Mouse (Mus musculus) G1E (cell line): ENCODE data around the gene Ugt1a10. TPM values are rescaled to one million over a fixed set of nuclear protein-coding genes. Genes with fewer than 3 reads are reported as not detected.
A peak's percentile ranks its signal among the peaks of the same experiment; 100 is the strongest.

Experiments
- ATAC-seq: 2 replicates; pipeline ENCODE4 v1.8.0; 2016; ENCODE audit warnings: mild to moderate bottlenecking; ENCODE audit not compliant: insufficient number of reproducible peaks, poor library complexity, low FRiP score, severe bottlenecking; ENCODE audit errors: extremely low read depth
- DNase-seq: peaks from one replicate; pipeline ENCODE4 v3.0.0; 2012; ENCODE audit warnings: low spot score
- H3K27me3 ChIP-seq: 2 replicates; pipeline ENCODE4 v1.6.1; 2012; ENCODE audit warnings: mild to moderate bottlenecking, low read length, inconsistent platforms; ENCODE audit not compliant: insufficient read depth
- H3K36me3 ChIP-seq: replicated peaks from 2 replicates; pipeline ENCODE3; 2012; ENCODE audit warnings: mild to moderate bottlenecking, inconsistent platforms
- H3K4me1 ChIP-seq: 2 replicates; pipeline ENCODE4 v1.6.1; 2012; ENCODE audit warnings: low read depth, low read length, inconsistent platforms, mixed read lengths; ENCODE audit not compliant: insufficient read depth
- H3K4me3 ChIP-seq: 2 replicates; pipeline ENCODE4 v1.5.1; 2012; ENCODE audit warnings: low read depth, mild to moderate bottlenecking, inconsistent platforms, low read length, moderate library complexity, mixed read lengths
- H3K9me3 ChIP-seq: replicated peaks from 2 replicates; pipeline ENCODE4 v1.6.1; 2012; ENCODE audit warnings: inconsistent platforms
- CTCF ChIP-seq: IDR thresholded peaks from 2 replicates; pipeline ENCODE4 v1.5.1; 2012; ENCODE audit warnings: low read depth, low read length, inconsistent platforms, mixed read lengths
- GATA1 ChIP-seq: IDR thresholded peaks from 2 replicates; pipeline ENCODE4 v1.6.1; 2012; ENCODE audit warnings: borderline replicate concordance, low read length, inconsistent platforms, mixed read lengths
- GATA2 ChIP-seq: IDR thresholded peaks from 2 replicates; pipeline ENCODE4 v1.6.1; 2012; ENCODE audit warnings: low read depth, low read length, inconsistent platforms, borderline replicate concordance
- POLR2AphosphoS5 ChIP-seq: IDR thresholded peaks from 2 replicates; pipeline ENCODE4 v1.6.1; 2012; ENCODE audit warnings: low read depth, low read length, inconsistent platforms; ENCODE audit not compliant: insufficient replicate concordance
- TAL1 ChIP-seq: conservative IDR thresholded peaks from 2 replicates; pipeline ENCODE4 v1.6.1; 2012; ENCODE audit warnings: low read depth, low read length, inconsistent platforms, mixed read lengths
- polyA plus RNA-seq: library from polyadenylated mRNA; stranded (reverse); fragments of >175 nt; gene quantifications from 2 replicates; pipeline ENCODE4 v1.2.3, GENCODE M21; 2012
- total RNA-seq, 2 experiments: library from RNA; stranded (forward) in 1 of 2; stranded (reverse) in 1 of 2; fragments of 200-1000 nt in 1 of 2; fragments of >200 nt in 1 of 2; fragmentation: Nextera tagmentation in 1 of 2; gene quantifications; 2 replicates each; pipeline ENCODE4 v1.2.3; 2014 to 2017

The Ugt1a10 gene
- total and polyA plus RNA-seq, 3 experiments = 0.05 TPM; not detected in 2

DNA sequence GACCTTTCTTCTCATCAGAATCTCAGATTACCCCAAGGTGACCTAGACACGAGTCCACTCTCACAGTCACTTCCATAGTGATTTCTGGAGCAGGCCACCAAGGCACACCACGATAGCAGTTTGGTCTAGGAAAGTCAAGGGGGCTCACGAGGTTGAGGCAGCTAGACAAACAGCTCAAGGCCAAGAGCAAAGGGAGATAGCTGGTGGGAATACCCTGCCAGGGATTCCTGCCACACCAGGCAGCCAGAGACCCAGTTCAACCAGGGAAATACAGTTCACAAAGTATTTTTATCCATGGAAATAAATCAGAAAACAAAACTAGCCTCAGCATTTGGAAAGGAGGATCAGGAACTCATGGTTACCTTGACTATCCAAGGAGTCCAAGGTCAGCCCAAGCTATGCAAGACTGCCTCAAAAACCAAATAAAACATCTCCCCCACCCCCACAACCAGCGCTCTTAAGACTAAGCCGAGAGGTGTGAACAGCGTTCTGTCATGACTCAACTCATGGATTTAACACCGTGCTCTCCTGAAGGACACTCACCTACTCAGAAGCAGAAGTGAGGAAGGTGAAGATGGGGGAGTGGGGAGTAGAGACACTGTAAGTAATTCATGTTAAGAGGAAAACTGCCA lies 209.2 kb downstream of the Ugt1a10 start:
- no peak for ATAC-seq
- DNase-seq = no peak
- H3K4me3 ChIP-seq = no peak overlapping the region
- peaks cover 100% of the 10 kb centered on the region for H3K36me3 ChIP-seq
- H3K4me1 ChIP-seq = peaks cover 24% of the 10 kb centered on the region
- TF ChIP-seq POLR2AphosphoS5 (no peak), TAL1 (no peak), CTCF (no peak), GATA2 (no peak), GATA1 (no peak)
- no peaks in the 10 kb centered on the region for H3K27me3 ChIP-seq
- no peaks in the 10 kb centered on the region for H3K9me3 ChIP-seq

DNA sequence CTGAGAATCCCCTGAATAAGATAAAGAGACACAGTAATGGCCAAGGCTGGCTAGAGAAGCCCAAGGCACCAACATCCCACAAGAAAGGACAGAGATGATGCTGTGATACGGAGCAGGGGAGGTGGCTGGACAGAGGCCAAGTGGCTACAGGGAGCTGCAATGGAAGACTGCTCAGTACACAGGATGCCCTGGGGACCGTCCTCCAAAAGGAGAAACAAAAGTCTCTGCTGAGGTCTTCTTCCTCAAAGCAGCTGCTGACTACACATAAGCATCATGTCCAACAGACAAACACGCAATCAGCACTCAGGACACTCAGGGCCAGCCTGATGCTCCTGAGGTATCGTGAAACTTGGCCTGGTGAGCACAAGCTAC lies 209.7 kb downstream of the Ugt1a10 start:
- TF ChIP-seq POLR2AphosphoS5 (no peak), GATA2 (no peak), TAL1 (no peak), CTCF (no peak), GATA1 (no peak)
- Histone ChIP-seq H3K4me3 (no peak overlapping the region), H3K4me1 (peaks cover 25% of the 10 kb centered on the region), H3K36me3 (peaks cover 100% of the 10 kb centered on the region), H3K9me3 (no peaks in the 10 kb centered on the region), H3K27me3 (no peaks in the 10 kb centered on the region)
- DNase-seq = no peak
- no peak for ATAC-seq

DNA sequence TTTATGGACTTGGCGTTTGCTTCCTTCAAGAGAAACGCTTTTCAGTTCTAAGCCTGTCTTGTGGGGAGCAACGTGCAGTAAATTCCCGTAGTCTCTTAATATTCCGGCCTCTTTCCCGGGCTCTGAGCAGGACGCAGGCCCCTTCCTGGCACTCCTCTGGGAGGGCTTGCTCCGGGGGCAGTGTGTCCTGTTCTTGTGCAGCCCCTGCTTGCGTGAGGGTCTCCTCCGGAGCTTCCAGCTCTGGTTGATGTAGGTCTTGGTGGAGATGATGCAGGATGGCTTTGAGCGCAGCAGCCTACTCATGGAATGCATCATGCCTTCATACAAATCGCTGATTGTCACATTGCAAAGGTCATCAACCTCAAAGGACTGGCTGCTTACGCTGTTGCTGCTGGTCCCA lies 210.9 kb downstream of the Ugt1a10 start:
- Histone ChIP-seq H3K27me3 (no peaks in the 10 kb centered on the region), H3K4me1 (peaks cover 25% of the 10 kb centered on the region), H3K36me3 (peaks cover 97% of the 10 kb centered on the region), H3K4me3 (no peak overlapping the region), H3K9me3 (no peaks in the 10 kb centered on the region)
- no peak for DNase-seq
- no peak for ATAC-seq
- peak; percentile 61; the same call in 1 of the 2 replicates for TF ChIP-seq POLR2AphosphoS5
- TF ChIP-seq GATA1 = no peak
- 0 out of 2 replicates have a peak, but pooled peaks have one; percentile 7 for TF ChIP-seq CTCF
- no peak for TF ChIP-seq GATA2
- TF ChIP-seq TAL1 = no peak

DNA sequence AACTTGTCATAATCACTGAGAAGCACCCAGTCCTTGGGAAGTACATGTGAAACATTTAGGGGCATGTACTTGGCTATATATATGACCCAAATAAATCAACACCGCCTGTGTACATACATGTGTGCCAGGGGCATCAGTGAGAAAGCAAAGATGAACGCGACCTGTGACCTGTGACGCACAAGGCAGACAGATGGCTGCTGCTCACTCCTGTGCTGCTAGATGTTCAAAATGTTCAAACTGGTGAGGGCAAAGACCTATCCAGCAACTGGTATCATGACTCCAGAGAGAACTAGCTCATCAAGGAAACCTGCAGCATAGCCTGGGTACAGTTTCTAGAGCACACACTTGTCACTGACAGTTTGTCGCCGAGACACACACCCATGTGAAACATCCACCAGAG lies 212.3 kb downstream of the Ugt1a10 start:
- DNase-seq (no peak), ATAC-seq (no peak)
- Histone ChIP-seq H3K36me3 (peaks cover 97% of the 10 kb centered on the region), H3K4me3 (no peak overlapping the region), H3K9me3 (no peaks in the 10 kb centered on the region; the same call in 1 of the 2 replicates), H3K27me3 (no peaks in the 10 kb centered on the region), H3K4me1 (peaks cover 17% of the 10 kb centered on the region; the same call in 1 of the 2 replicates)
- no peak for TF ChIP-seq GATA2
- TF ChIP-seq TAL1 = no peak
- peak; percentile 29 for TF ChIP-seq POLR2AphosphoS5
- no peak for TF ChIP-seq CTCF
- TF ChIP-seq GATA1 = no peak

DNA sequence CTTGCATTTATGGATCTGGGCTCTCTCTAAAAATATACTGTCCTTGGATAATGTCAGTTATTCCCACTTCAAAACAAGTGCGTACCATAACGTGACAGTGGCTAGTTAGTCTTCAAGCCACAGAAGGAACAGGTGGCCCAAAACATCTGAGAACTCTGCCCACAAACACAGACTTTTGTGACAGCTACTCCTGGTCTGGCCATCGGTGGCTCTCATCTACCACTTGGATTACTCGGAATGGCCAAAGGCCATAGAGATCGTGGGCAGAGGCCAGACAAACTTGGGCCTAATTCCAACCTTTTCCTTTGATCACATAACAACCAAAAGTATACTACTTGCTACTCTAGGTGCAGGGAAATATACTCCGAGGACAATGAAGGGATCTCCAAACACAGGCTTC lies 212.9 kb downstream of the Ugt1a10 start:
- Histone ChIP-seq H3K4me3 (no peak overlapping the region), H3K36me3 (peaks cover 97% of the 10 kb centered on the region), H3K9me3 (no peaks in the 10 kb centered on the region; the same call in 1 of the 2 replicates), H3K27me3 (no peaks in the 10 kb centered on the region), H3K4me1 (peaks cover 12% of the 10 kb centered on the region; the same call in 1 of the 2 replicates)
- no peak for TF ChIP-seq GATA1
- TF ChIP-seq POLR2AphosphoS5 = no peak; the same call in 1 of the 2 replicates
- TF ChIP-seq GATA2 = no peak
- TF ChIP-seq CTCF = no peak
- TF ChIP-seq TAL1 = no peak
- ATAC-seq = no peak
- DNase-seq = no peak

Other genes starting within 250 kb of the Ugt1a10 start
- 58.8 and 61.5 TPM in 2 replicates for gene Dgkd, start 202.1 kb upstream of the Ugt1a10 start, total RNA-seq (2014; fragmentation: Nextera tagmentation)
- 57.3 and 60.6 TPM in 2 replicates for gene Dgkd, start 202.1 kb upstream of the Ugt1a10 start, total RNA-seq (2017)
- gene Dgkd, start 202.1 kb upstream of the Ugt1a10 start, polyA plus RNA-seq = 15.2 and 20.2 TPM in 2 replicates
- gene Usp40, start 46.8 kb upstream of the Ugt1a10 start, total RNA-seq (2014; fragmentation: Nextera tagmentation) = 104 and 109 TPM in 2 replicates
- gene Usp40, start 46.8 kb upstream of the Ugt1a10 start, total RNA-seq (2017) = 43.5 and 43.7 TPM in 2 replicates
- 2.4 and 4.2 TPM in 2 replicates for gene Usp40, start 46.8 kb upstream of the Ugt1a10 start, polyA plus RNA-seq
- gene Ugt1a9, start 15.4 kb downstream of the Ugt1a10 start, total RNA-seq (2014; fragmentation: Nextera tagmentation) = not detected in 2 replicates
- gene Ugt1a9, start 15.4 kb downstream of the Ugt1a10 start, total RNA-seq (2017) = 0.17 and 0.27 TPM in 2 replicates
- gene Ugt1a9, start 15.4 kb downstream of the Ugt1a10 start, polyA plus RNA-seq = not detected in 2 replicates
- gene Ugt1a8, start 32.4 kb downstream of the Ugt1a10 start, total RNA-seq (2014; fragmentation: Nextera tagmentation) = not detected in 2 replicates
- gene Ugt1a8, start 32.4 kb downstream of the Ugt1a10 start, total RNA-seq (2017) = 0.17 TPM in 1 of 2 replicates, not detected in the other
- not detected in 2 replicates for gene Ugt1a8, start 32.4 kb downstream of the Ugt1a10 start, polyA plus RNA-seq
- 0.30 and 0.63 TPM in 2 replicates for gene Ugt1a7c, start 39.7 kb downstream of the Ugt1a10 start, total RNA-seq (2014; fragmentation: Nextera tagmentation)
- 3.9 and 4.5 TPM in 2 replicates for gene Ugt1a7c, start 39.7 kb downstream of the Ugt1a10 start, total RNA-seq (2017)
- gene Ugt1a7c, start 39.7 kb downstream of the Ugt1a10 start, polyA plus RNA-seq = 0.08 and 0.18 TPM in 2 replicates
- gene Ugt1a6b, start 47.9 kb downstream of the Ugt1a10 start, total RNA-seq (2014; fragmentation: Nextera tagmentation) = not detected in 2 replicates
- gene Ugt1a6b, start 47.9 kb downstream of the Ugt1a10 start, total RNA-seq (2017) = 0.27 and 0.41 TPM in 2 replicates
- gene Ugt1a6b, start 47.9 kb downstream of the Ugt1a10 start, polyA plus RNA-seq = not detected in 2 replicates
- gene Ugt1a6a, start 79.4 kb downstream of the Ugt1a10 start, total RNA-seq (2014; fragmentation: Nextera tagmentation) = 0.60 TPM in 1 of 2 replicates, not detected in the other
- gene Ugt1a6a, start 79.4 kb downstream of the Ugt1a10 start, total RNA-seq (2017) = 0.23 and 0.98 TPM in 2 replicates
- gene Ugt1a6a, start 79.4 kb downstream of the Ugt1a10 start, polyA plus RNA-seq = not detected in 2 replicates
- gene Ugt1a5, start 110.6 kb downstream of the Ugt1a10 start, total RNA-seq (2014; fragmentation: Nextera tagmentation) = not detected in 2 replicates
- gene Ugt1a5, start 110.6 kb downstream of the Ugt1a10 start, total RNA-seq (2017) = 0.05 TPM in 1 of 2 replicates, not detected in the other
- gene Ugt1a5, start 110.6 kb downstream of the Ugt1a10 start, polyA plus RNA-seq = not detected in 2 replicates
- not detected in 2 replicates for gene Ugt1a2, start 145.2 kb downstream of the Ugt1a10 start, total RNA-seq (2014; fragmentation: Nextera tagmentation)
- 0.05 TPM in 1 of 2 replicates, not detected in the other for gene Ugt1a2, start 145.2 kb downstream of the Ugt1a10 start, total RNA-seq (2017)
- gene Ugt1a2, start 145.2 kb downstream of the Ugt1a10 start, polyA plus RNA-seq = not detected in 2 replicates
- gene Dnajb3, start 150.4 kb downstream of the Ugt1a10 start, total RNA-seq (2014; fragmentation: Nextera tagmentation) = not detected in 2 replicates
- gene Dnajb3, start 150.4 kb downstream of the Ugt1a10 start, total RNA-seq (2017) = 0.16 TPM in 1 of 2 replicates, not detected in the other
- not detected in 2 replicates for gene Dnajb3, start 150.4 kb downstream of the Ugt1a10 start, polyA plus RNA-seq
- gene Ugt1a1, start 156.6 kb downstream of the Ugt1a10 start, total RNA-seq (2014; fragmentation: Nextera tagmentation) = not detected in 2 replicates
- 0.06 and 0.22 TPM in 2 replicates for gene Ugt1a1, start 156.6 kb downstream of the Ugt1a10 start, total RNA-seq (2017)
- gene Ugt1a1, start 156.6 kb downstream of the Ugt1a10 start, polyA plus RNA-seq = not detected in 2 replicates
- not detected in 2 replicates for gene Mroh2a, start 171.6 kb downstream of the Ugt1a10 start, total RNA-seq (2014; fragmentation: Nextera tagmentation)
- gene Mroh2a, start 171.6 kb downstream of the Ugt1a10 start, total RNA-seq (2017) = 0.23 and 0.49 TPM in 2 replicates
- not detected in 2 replicates for gene Mroh2a, start 171.6 kb downstream of the Ugt1a10 start, polyA plus RNA-seq
- gene Hjurp, start 222.2 kb downstream of the Ugt1a10 start, total RNA-seq (2014; fragmentation: Nextera tagmentation) = 230 and 327 TPM in 2 replicates
- 187 and 221 TPM in 2 replicates for gene Hjurp, start 222.2 kb downstream of the Ugt1a10 start, total RNA-seq (2017)
- gene Hjurp, start 222.2 kb downstream of the Ugt1a10 start, polyA plus RNA-seq = 42.0 and 52.9 TPM in 2 replicates
- gene Trpm8, start 222.3 kb downstream of the Ugt1a10 start, total RNA-seq (2014; fragmentation: Nextera tagmentation) = not detected in 2 replicates
- gene Trpm8, start 222.3 kb downstream of the Ugt1a10 start, total RNA-seq (2017) = under 0.01 TPM in 1 of 2 replicates, not detected in the other
- gene Trpm8, start 222.3 kb downstream of the Ugt1a10 start, polyA plus RNA-seq = not detected in 2 replicates